Mouse (Mus musculus): Measurements from ENCODE around the gene Galntl5. TPM values are rescaled to one million over a fixed set of nuclear protein-coding genes. Genes with fewer than 3 reads are reported as not detected.
"Not testable (repeated sequence)": the region's sequence is repeated elsewhere in the genome, so short reads cannot be mapped to it uniquely, and the experiment has no call there.

Galntl5 gene
- total RNA-seq, 2 experiments from 2014 or later: not detected

DNA sequence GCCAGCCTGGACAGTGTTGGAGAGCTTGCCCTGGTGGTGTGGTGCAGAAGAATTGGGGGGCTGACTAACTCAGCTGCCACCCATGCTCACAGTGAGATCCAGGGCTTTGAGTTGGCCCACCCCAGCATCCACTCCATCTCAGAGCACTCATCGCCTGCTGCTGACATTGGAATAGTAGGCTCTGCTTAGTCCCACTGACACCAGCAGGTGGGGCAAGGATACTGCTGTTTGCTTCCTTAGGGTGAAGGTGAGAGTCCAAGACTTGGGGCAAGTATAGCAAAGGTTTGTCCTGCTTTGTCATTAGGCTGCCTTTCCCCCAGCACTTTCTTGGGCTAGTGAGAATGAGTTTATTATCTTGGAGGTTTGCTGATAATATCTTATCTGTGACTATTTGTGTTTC lies 7.5 kb downstream of the Galntl5 start:
- intact Hi-C loops (cut with DNase I): no loop called here
- peak; percentile 6 for DNase-seq

- intact Hi-C loops (cut with DNase I): no loop called here
- DNase-seq: no peak
Measured at GRCm38 (mm10) chr5:25190521-25190920, 9.3 kb downstream of the Galntl5 start.

DNA sequence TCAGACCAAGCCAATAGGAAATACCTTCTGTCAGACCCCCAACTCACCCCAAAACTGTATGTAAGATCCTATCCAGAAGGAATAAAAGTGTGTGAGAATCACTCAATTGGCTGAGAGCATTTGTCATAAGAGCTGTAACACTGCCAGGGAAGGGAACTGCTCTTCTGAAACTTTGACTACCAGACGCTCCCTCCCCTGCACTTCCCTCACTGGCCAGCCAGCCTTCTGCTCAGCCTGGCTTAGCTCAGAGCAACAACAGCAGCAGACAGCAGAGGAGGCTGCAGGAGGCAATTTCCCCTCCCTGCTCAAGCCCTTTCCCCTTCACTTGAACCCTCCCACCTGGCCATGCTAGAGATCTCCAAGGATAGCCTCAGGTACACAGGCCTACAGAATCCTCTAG lies 30.6 kb downstream of the Galntl5 start:
- DNase-seq: no peak
- intact Hi-C loops (cut with DNase I): no loop called here

DNA sequence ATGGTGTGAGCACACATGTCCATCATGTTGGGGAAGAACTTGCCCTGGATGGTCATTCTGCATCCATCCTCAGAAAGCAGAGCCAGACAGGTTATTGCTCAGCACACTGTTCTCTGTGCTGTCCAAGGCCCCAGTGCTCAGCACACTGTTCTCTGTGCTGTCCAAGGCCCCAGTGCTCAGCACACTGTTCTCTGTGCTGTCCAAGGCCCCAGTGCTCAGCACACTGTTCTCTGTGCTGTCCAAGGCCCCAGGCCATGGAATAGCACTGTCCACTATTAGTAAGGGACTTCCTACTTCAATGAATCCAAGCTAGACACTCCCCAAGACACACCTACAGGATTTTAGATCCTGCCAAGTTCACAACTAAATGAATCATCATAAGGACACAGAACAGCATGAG lies 32.0 kb downstream of the Galntl5 start:
- intact Hi-C loops (cut with DNase I); DNase-seq: not testable (repeated sequence)

- DNase-seq: peak; percentile 10
- intact Hi-C loops (cut with DNase I): no loop called here
Measured at GRCm38 (mm10) chr5:25215006-25215405, 33.7 kb downstream of the Galntl5 start.

GRCm38 (mm10) chr5:25221604-25222003 lies 40.3 kb downstream of the Galntl5 start, which contains the start of gene Galnt11:
Gene Galnt11, plus strand, starts transcription at chr5:25221904.
- intact Hi-C loops (cut with DNase I): no loop called here
- DNase-seq: no peak

DNA sequence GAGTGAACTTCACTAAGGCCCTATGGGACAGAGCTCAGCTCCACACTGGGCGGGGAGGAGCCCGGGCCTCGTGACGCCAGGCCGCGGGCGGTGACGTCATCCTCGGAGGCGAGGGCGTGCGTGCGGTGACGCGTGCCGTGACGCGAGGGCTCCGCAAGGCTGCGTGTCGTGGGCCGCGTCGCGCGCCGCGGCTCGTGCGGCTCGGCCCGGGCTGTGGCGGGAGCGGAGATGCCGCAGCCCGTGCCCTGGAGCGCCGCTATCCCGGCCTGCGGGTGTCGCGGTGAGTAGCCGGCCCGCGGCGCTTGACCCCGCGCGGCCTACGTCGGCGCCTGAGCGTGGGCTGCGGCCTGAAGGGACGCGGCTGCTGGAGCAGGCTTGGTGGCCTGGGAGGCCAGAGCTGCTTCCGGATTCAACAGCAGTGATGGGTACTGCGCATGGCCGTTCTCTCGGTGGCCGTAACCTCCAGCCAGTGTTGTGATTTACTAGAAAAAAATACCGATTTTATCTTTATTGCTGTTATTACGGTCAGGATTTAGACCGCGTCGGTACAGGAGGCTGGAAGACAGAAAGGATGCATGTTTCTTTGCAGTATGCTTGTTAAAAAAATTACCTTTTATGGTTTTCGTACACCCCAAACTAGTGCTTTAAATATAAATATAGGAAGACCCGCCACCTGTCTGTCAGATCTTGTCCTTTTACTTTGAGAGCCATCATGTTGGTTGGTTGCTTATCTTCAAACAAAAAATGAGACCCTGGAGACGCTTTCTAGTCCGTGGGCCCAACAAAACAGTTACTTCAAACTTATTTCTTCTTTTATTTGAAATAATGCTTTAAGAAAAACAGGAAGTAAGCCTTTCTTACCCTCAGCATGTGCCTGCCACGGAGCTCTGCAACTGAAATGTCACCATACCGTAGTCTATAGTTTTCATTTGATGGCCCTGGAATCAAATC lies 41.8 kb downstream of the Galntl5 start, which contains the start of gene E130116L18Rik:
Gene E130116L18Rik, minus strand, starts transcription at position 402 of the 951 bp plus-strand sequence.
- intact Hi-C loops (cut with DNase I): no loop called here
- peak; percentile 91 for DNase-seq

- DNase-seq; intact Hi-C loops (cut with DNase I): not testable (repeated sequence)
Measured at GRCm38 (mm10) chr5:25224377-25224776, 43.1 kb downstream of the Galntl5 start.

DNA sequence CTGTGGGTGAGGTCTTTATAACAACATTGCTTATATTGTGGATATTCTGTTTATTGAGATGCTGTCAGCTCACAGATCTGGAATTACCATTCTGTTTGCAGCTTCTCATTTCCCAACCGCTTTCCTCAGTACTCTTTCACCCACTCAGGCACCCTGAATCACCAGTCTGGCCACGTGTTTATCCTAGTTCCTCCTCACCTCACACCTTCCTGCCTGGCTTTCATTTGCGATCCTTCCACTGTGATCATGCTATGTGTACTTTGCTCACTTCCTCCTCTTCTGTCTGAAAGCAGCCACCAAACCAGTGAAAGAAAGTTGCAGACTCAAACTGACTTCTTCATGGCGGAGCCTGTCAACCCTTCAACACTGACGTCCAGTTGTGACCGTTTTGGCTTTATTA lies 61.8 kb downstream of the Galntl5 start:
- intact Hi-C loops (cut with DNase I): no loop called here

DNA sequence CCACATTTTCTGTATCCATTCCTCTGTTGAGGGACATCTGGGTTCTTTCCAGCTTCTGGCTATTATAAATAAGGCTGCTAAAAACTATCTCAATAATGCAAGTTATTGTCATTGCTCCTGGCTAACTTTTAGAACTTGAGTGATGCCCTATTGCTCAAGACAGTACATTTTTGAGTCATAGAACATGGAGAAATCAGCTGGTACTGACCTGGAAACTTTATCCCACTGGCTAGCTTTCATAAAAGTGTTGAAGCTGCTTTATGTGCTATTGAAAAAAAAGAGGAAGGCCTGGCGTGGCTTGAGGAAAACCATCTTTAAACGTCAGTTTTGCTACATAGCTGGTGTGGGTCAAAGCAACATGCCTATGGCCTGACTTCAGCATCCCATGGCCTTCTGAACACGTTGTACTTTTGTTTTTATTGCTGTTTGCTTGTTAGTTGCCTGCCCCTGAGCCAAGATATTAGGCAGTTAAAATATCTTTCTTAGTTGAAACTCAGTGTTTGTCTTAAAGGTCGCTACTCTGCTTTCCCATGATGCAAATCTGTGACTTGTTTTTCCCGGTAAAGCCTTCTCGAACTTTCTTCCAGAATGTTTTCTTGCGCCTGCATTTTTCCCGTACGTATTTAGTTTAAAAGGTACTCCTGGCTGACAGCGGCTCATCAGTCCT lies 64.7 kb downstream of the Galntl5 start:
- intact Hi-C loops (cut with DNase I): no loop called here
- DNase-seq: no peak

More for the DNA sequence above, 61.8 kb downstream of the Galntl5 start:
- no peak for DNase-seq

DNA sequence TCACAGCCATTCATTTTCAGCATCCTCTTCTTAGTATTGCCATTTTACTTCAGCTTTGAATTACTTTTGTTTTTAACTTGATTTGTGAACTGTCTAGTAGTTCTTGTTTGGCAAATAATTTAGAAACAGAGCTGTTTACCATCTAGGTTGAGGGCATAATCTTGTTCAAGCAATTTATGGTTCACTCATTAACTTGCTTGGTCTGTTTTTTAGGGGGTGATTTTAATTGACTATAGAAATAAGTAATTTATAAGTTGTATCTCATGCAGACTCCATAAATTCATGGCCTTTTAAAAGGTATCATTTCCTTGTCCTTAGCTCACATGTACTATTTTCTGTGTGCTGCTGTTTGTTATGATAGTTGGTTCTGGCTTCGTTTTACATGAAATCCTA lies 65.2 kb downstream of the Galntl5 start:
- intact Hi-C loops (cut with DNase I): no loop called here
- no peak for DNase-seq

DNA sequence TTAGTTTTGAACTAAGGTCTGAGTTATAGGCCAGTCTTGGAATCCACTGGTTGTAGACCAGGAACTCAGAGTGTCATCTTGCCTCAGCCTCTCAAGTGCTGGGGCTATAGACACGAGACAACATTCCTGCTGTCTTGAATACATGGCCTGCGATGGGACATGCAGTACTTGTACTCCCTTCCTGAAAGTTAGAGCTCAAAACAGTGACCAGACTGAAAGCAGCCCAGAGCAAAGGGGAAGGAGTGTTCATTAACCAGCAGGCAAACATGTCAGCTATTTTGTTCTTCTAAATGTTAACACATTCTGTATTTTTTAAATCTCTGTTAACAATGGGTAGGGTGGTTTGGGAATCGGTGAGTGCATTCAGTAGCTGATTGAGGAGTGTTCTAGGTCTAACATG lies 65.8 kb downstream of the Galntl5 start:
- intact Hi-C loops (cut with DNase I): no loop called here
- no peak for DNase-seq

- DNase-seq: no peak
- intact Hi-C loops (cut with DNase I): no loop called here
Measured at GRCm38 (mm10) chr5:25252423-25252822, 71.2 kb downstream of the Galntl5 start.

DNA sequence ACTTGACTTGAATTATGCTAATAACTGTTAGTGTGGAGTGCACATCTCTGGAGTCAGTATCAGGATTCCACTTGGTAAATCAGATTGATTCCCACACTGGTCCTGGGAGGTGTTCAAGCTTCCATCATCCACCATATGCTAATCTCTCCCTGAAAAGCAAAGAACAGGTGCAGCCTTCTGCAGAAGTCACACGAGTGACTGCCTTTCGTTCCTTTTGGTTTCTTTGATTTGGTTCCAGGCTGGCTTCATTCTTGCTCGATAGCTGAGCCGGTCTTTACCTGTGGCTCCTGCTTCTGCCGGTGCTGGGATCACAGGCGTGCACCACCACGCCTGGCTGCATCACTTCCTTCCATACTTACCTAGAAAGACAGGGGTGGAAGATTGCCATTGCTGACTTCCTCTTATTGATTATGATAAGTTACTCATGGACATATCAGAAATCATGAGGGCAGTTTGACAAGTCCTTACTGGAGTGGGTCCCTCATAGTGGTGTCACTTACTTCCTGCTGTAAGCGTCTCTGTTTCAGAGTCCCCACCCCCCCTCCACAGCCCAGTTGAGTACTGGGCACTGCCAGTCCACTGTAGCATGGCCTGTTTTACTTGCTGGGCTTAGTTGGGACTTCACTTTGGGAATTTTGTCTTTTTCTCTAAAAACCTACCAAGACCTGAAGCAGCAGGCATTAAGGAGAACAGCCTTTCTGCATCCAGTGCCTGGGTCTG lies 71.7 kb downstream of the Galntl5 start:
- intact Hi-C loops (cut with DNase I): no loop called here
- DNase-seq: no peak

DNA sequence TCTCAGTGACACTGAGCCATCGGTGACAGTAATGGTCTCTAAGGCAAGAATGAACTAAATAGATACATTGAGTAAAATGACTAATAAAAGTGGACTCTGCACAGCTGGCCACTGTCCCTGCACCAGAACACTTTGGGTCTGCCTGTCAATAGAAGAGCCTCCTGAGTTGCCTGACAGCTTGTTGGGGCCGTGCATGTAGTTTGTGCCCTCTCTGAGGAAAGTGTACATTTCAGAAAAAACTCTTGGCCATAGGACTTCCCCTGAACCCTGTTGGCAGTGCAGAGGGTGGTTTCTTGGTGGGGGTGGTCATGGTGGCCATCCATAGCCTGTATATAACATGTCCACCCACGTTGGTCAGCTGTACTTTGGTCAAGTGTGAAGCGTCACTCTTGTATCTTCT lies 73.2 kb downstream of the Galntl5 start:
- intact Hi-C loops (cut with DNase I): no loop called here
- no peak for DNase-seq

DNA sequence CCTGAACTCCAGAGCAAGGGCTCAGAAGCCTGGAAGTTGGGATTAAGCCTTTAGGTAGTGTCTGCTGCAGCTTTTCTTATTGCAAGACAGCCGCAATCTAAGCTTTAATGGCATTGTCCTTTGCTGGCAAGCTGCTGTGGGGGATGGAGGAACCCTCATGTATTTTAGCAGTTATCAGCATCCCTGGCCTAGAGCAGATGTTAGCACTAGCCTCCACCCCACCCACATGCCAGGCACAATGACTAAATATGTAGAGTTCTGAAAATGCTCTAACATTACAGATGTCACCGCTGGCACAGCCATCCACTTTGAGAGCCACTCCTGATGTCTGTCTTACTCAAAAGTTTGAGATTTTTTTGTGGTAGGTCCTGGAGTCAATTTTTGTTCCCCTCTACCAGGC lies 75.4 kb downstream of the Galntl5 start:
- intact Hi-C loops (cut with DNase I): no loop called here
- no peak for DNase-seq

DNA sequence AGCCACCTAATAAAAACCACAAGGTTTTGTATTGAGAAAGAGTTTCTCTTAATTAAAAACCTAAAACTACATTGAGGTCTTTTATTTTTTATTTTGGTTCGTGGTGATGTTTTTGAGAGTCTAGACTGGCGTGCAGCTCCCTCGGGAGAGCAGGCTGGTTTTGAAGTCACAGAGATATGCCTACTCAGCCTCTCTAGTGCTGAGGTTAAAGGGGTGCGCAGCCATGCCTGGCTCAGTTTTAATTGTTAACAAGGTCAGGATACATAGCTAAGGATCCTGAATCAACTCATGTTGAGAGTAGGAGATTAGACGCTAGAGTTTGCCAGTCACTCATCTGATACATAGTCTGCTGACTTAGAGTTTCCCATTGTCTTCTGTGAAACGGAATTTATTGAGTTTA lies 80.2 kb downstream of the Galntl5 start:
- intact Hi-C loops (cut with DNase I): no loop called here
- DNase-seq: no peak

DNA sequence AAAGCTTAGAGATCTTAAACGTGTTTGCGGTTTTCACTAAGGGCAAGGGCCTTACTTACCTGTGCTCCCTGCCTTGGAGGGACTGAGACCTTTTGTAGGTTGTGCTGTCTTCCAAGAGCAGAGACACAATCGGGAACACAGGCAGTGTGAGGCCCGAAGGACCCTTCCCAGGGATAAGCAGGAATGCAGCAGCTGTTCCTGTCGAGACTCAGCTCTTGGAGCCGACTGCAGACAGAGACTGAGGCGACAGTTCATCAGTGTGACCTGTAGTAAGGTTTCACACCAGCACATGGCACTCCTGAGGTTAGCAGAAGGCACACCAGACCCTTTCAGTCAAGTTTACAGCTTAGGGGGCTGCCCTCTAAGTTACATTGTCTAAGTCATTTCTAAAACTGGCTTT lies 81.0 kb downstream of the Galntl5 start:
- intact Hi-C loops (cut with DNase I): no loop called here
- no peak for DNase-seq

DNA sequence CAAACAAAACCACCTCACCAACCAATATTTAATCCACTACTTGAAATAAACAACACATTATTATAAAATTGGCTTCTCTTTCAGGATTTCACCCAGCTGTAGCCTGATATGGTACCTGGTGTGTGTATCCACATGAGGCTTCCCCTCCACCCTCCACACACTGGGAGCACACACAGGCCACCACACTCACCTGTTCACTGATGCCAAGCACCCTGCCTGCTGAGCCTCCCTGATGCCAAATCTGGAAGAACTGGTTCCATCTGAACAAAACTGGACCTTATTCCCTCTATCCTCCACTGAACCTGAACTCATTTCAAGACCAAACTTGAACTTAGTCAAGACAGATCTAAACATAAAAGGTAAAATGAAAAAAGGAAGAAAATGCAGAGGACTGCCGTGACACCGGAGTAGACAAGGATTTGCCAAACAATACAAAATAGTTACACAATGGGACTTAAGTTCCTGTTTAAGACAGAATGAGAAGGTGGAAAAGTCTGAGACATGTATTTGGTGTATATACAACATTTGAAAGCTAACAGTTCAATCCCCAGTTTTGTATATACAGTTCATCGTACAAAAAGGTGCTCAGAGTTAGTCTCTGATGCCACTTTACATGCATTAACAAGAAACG lies 87.1 kb downstream of the Galntl5 start:
- intact Hi-C loops (cut with DNase I): no loop called here
- no peak for DNase-seq
